Comparison of ENCODE assay signal across 16 mouse cellular contexts in genomic region chr13:95545729-95546186, GRCm38 (mm10). TPM values are rescaled to one million over a fixed set of nuclear protein-coding genes. Genes with fewer than 3 reads are reported as not detected.
DNase-seq lines count a peak whose midpoint lies in the region; ATAC-seq and TF ChIP-seq lines count a peak whose summit lies in the region.
"Had no signal": no experiment of that assay in that cellular context is flagged by ENCODE, and none has a peak within 500 bp of the region (broad histone marks: within the 10 kb centered on the region; RNA-seq: fewer than 3 reads in every experiment).

No protein-coding gene starts in this region.

- 0 out of 2 replicates have a peak overlapping the region, but pooled peaks have one; percentile 24 for H3K27ac ChIP-seq in hindbrain, embryonic 12.5 days
- no peak overlapping the region for H3K27ac ChIP-seq in hindbrain, embryonic 10.5 days
- no peak overlapping the region for H3K27ac ChIP-seq in midbrain, embryonic 11.5 days (ENCODE audit: low read depth, low read length)
- H3K27ac ChIP-seq in midbrain, embryonic 14.5 days (replicated peaks; ENCODE audit: low read depth, low read length): no peak overlapping the region
- peak overlapping the region; percentile 35; the same call in 1 of the 2 replicates for H3K27ac ChIP-seq in embryonic facial prominence, embryonic 14.5 days (replicated peaks; ENCODE audit: low read depth, low read length)
- H3K27ac ChIP-seq in stomach, embryonic 15.5 days: 0 out of 2 replicates have a peak overlapping the region, but pooled peaks have one; percentile 40
- H3K27ac ChIP-seq in hindbrain, postnatal 0 days: no peak overlapping the region
- H3K27ac ChIP-seq: macrophage had no signal

- H3K36me3 ChIP-seq in hindbrain, embryonic 12.5 days: no peaks in the 10 kb centered on the region
- H3K36me3 ChIP-seq in hindbrain, embryonic 10.5 days: no peaks in the 10 kb centered on the region
- H3K36me3 ChIP-seq in midbrain, embryonic 11.5 days (ENCODE audit: control insufficient read depth, insufficient read depth, low read length): no peaks in the 10 kb centered on the region
- no peaks in the 10 kb centered on the region for H3K36me3 ChIP-seq in midbrain, embryonic 14.5 days (ENCODE audit: control insufficient read depth, insufficient read depth, low read length)
- H3K36me3 ChIP-seq in embryonic facial prominence, embryonic 14.5 days (ENCODE audit: control insufficient read depth, insufficient read depth, low read length): no peaks in the 10 kb centered on the region
- no peaks in the 10 kb centered on the region for H3K36me3 ChIP-seq in stomach, embryonic 15.5 days
- no peaks in the 10 kb centered on the region for H3K36me3 ChIP-seq in hindbrain, postnatal 0 days (ENCODE audit: insufficient read depth, low read length)

- TF ChIP-seq CTCF in hindbrain, postnatal 0 days (IDR thresholded peaks at IDR 0.05; ENCODE audit: low read depth): no peak

- no peak for DNase-seq in hindbrain, embryonic 10.5 days (ENCODE audit: low spot score)
- peak; percentile 83 for DNase-seq in midbrain, embryonic 11.5 days (ENCODE audit: low spot score, missing footprints)
- DNase-seq in midbrain, embryonic 14.5 days: no peak
- DNase-seq in embryonic facial prominence, embryonic 14.5 days (ENCODE audit: low spot score): peak; percentile 73
- DNase-seq in hindbrain, postnatal 0 days (ENCODE audit: low spot score): no peak
- DNase-seq in left cerebral cortex, postnatal 4 days: no peak
- DNase-seq: adrenal gland, postnatal 25 days; kidney, postnatal 14 days; layer of hippocampus, postnatal 36 days; spleen, adult 18-20 months had no signal

- 78% methylated on average over 7 of the region's 7 CpGs for WGBS in hindbrain, embryonic 12.5 days
- WGBS in hindbrain, embryonic 10.5 days: 84% methylated on average over 7 of the region's 7 CpGs
- 82% methylated on average over 7 of the region's 7 CpGs for WGBS in midbrain, embryonic 11.5 days
- 75% methylated on average over 7 of the region's 7 CpGs for WGBS in midbrain, embryonic 14.5 days
- WGBS in embryonic facial prominence, embryonic 14.5 days: 53% methylated on average over 7 of the region's 7 CpGs
- 55% methylated on average over 7 of the region's 7 CpGs for WGBS in stomach, embryonic 15.5 days
- 75% methylated on average over 7 of the region's 7 CpGs for WGBS in hindbrain, postnatal 0 days

- intact Hi-C loops in left cerebral cortex, postnatal 4 days (cut with DNase I): no loop called here

- no peaks in the 10 kb centered on the region for H3K9me3 ChIP-seq in hindbrain, embryonic 12.5 days (replicated peaks)
- H3K9me3 ChIP-seq in hindbrain, embryonic 10.5 days: no peaks in the 10 kb centered on the region
- no peaks in the 10 kb centered on the region for H3K9me3 ChIP-seq in midbrain, embryonic 11.5 days (ENCODE audit: control insufficient read depth, low read length)
- H3K9me3 ChIP-seq in midbrain, embryonic 14.5 days (ENCODE audit: control insufficient read depth, low read length): no peaks in the 10 kb centered on the region
- no peaks in the 10 kb centered on the region for H3K9me3 ChIP-seq in embryonic facial prominence, embryonic 14.5 days (ENCODE audit: control insufficient read depth, low read length)
- H3K9me3 ChIP-seq in stomach, embryonic 15.5 days: no peaks in the 10 kb centered on the region
- H3K9me3 ChIP-seq in hindbrain, postnatal 0 days (ENCODE audit: low read length): no peaks in the 10 kb centered on the region

- H3K4me1 ChIP-seq in hindbrain, embryonic 12.5 days: peaks cover 30% of the 10 kb centered on the region
- H3K4me1 ChIP-seq in hindbrain, embryonic 10.5 days (replicated peaks): peaks cover 41% of the 10 kb centered on the region
- H3K4me1 ChIP-seq in midbrain, embryonic 11.5 days (ENCODE audit: control insufficient read depth, insufficient read depth, low read length): peaks cover 16% of the 10 kb centered on the region
- H3K4me1 ChIP-seq in midbrain, embryonic 14.5 days (ENCODE audit: control insufficient read depth, insufficient read depth, low read length): peaks cover 16% of the 10 kb centered on the region
- peaks cover 28% of the 10 kb centered on the region for H3K4me1 ChIP-seq in embryonic facial prominence, embryonic 14.5 days (ENCODE audit: control insufficient read depth, insufficient read depth, low read length)
- peaks cover 23% of the 10 kb centered on the region for H3K4me1 ChIP-seq in stomach, embryonic 15.5 days
- peaks cover 11% of the 10 kb centered on the region; the same call in 1 of the 2 replicates for H3K4me1 ChIP-seq in hindbrain, postnatal 0 days (ENCODE audit: insufficient read depth, low read length)

- no peaks in the 10 kb centered on the region for H3K27me3 ChIP-seq in hindbrain, embryonic 12.5 days
- H3K27me3 ChIP-seq in hindbrain, embryonic 10.5 days (ENCODE audit: insufficient read depth, poor library complexity, severe bottlenecking): 0 out of 2 replicates have a peak, but pooled peaks cover 5% of the 10 kb centered on the region
- no peaks in the 10 kb centered on the region for H3K27me3 ChIP-seq in midbrain, embryonic 11.5 days (ENCODE audit: control insufficient read depth, insufficient read depth, low read length)
- H3K27me3 ChIP-seq in midbrain, embryonic 14.5 days (ENCODE audit: control insufficient read depth, insufficient read depth, low read length): no peaks in the 10 kb centered on the region
- H3K27me3 ChIP-seq in embryonic facial prominence, embryonic 14.5 days (replicated peaks; ENCODE audit: control insufficient read depth, insufficient read depth, low read length): no peaks in the 10 kb centered on the region
- no peaks in the 10 kb centered on the region for H3K27me3 ChIP-seq in stomach, embryonic 15.5 days (replicated peaks)
- H3K27me3 ChIP-seq in hindbrain, postnatal 0 days (ENCODE audit: insufficient read depth, low read length): no peaks in the 10 kb centered on the region

- H3K4me2 ChIP-seq in hindbrain, embryonic 12.5 days (replicated peaks): no peak overlapping the region
- H3K4me2 ChIP-seq in midbrain, embryonic 11.5 days: no peak overlapping the region
- H3K4me2 ChIP-seq in midbrain, embryonic 14.5 days (ENCODE audit: low read length): no peak overlapping the region
- no peak overlapping the region for H3K4me2 ChIP-seq in embryonic facial prominence, embryonic 14.5 days (ENCODE audit: low read depth, low read length)
- H3K4me2 ChIP-seq in stomach, embryonic 15.5 days: no peak overlapping the region
- H3K4me2 ChIP-seq in hindbrain, postnatal 0 days (ENCODE audit: low read depth, low read length): no peak overlapping the region
- H3K4me2 ChIP-seq: heart, embryonic 11.5 days had no signal

- no peak overlapping the region for H3K9ac ChIP-seq in hindbrain, embryonic 12.5 days
- no peak overlapping the region for H3K9ac ChIP-seq in midbrain, embryonic 11.5 days (ENCODE audit: low read length)
- H3K9ac ChIP-seq in midbrain, embryonic 14.5 days (replicated peaks; ENCODE audit: low read length): no peak overlapping the region
- no peak overlapping the region for H3K9ac ChIP-seq in embryonic facial prominence, embryonic 14.5 days (ENCODE audit: low read depth, low read length)
- no peak overlapping the region for H3K9ac ChIP-seq in stomach, embryonic 15.5 days
- no peak overlapping the region for H3K9ac ChIP-seq in hindbrain, postnatal 0 days (replicated peaks; ENCODE audit: low read length)

- H3K4me3 ChIP-seq in hindbrain, embryonic 12.5 days: no peak overlapping the region
- no peak overlapping the region for H3K4me3 ChIP-seq in hindbrain, embryonic 10.5 days
- H3K4me3 ChIP-seq in midbrain, embryonic 11.5 days (ENCODE audit: low read depth, low read length): no peak overlapping the region
- H3K4me3 ChIP-seq in midbrain, embryonic 14.5 days (replicated peaks; ENCODE audit: low read depth, low read length): no peak overlapping the region
- H3K4me3 ChIP-seq in embryonic facial prominence, embryonic 14.5 days (ENCODE audit: low read depth, low read length): no peak overlapping the region
- H3K4me3 ChIP-seq in stomach, embryonic 15.5 days (replicated peaks): no peak overlapping the region
- H3K4me3 ChIP-seq in hindbrain, postnatal 0 days (ENCODE audit: low read length): no peak overlapping the region
- H3K4me3 ChIP-seq: erythroblast, embryonic 14.5 days had no signal

- no peak for ATAC-seq in hindbrain, embryonic 12.5 days (ENCODE audit: low FRiP score)
- no peak for ATAC-seq in midbrain, embryonic 11.5 days (ENCODE audit: low FRiP score)
- ATAC-seq in midbrain, embryonic 14.5 days (ENCODE audit: low FRiP score, low TSS enrichment): no peak
- peak; percentile 28; the same call in 1 of the 2 replicates for ATAC-seq in embryonic facial prominence, embryonic 14.5 days (ENCODE audit: low read depth)
- ATAC-seq in stomach, embryonic 15.5 days (ENCODE audit: insufficient read depth, low FRiP score, low read depth): no peak; the same call in 1 of the 2 replicates
- ATAC-seq in hindbrain, postnatal 0 days: no peak
- ATAC-seq: hindbrain, embryonic 16.5 days had no signal

RNA-seq across cellular contexts. Expression of gene F2rl1, which starts 20.7 kb away (rescaled TPM):
- 0.21 and 0.25 TPM in 2 replicates for polyA plus RNA-seq in hindbrain, embryonic 12.5 days (2016; fragmentation: Nextera tagmentation; extraction: Ambion mirVana)
- polyA plus RNA-seq in hindbrain, embryonic 10.5 days (2016; fragmentation: Nextera tagmentation; extraction: Ambion mirVana): 0.05 and 0.07 TPM in 2 replicates
- 0.23 and 0.49 TPM in 2 replicates for polyA plus RNA-seq in midbrain, embryonic 11.5 days (2014; fragmentation: Nextera tagmentation; extraction: Ambion mirVana)
- 0.08 and 0.12 TPM in 2 replicates for polyA plus RNA-seq in midbrain, embryonic 14.5 days (2014; fragmentation: Nextera tagmentation; extraction: Ambion mirVana)
- polyA plus RNA-seq in embryonic facial prominence, embryonic 14.5 days (2014; fragmentation: Nextera tagmentation; extraction: Ambion mirVana): 4.4 and 5.5 TPM in 2 replicates
- polyA plus RNA-seq in stomach, embryonic 15.5 days (2015; fragmentation: Nextera tagmentation; extraction: Ambion mirVana): 11.4 and 12.6 TPM in 2 replicates
- total RNA-seq in hindbrain, postnatal 0 days (2014; rRNA removed): 0.37 TPM in 1 of 2 replicates, not detected in the other
- polyA plus RNA-seq in hindbrain, postnatal 0 days (2015; fragmentation: Nextera tagmentation; extraction: Ambion mirVana): 0.10 TPM in 1 of 2 replicates, not detected in the other
- total RNA-seq in left cerebral cortex, postnatal 4 days (2021): under 1 TPM; 0.14 to 0.24 TPM
- polyA plus RNA-seq: erythroblast, embryonic 14.5 days; macrophage had no signal

Comparison
In these comparisons a context has a peak if more than half of its experiments do, and no peak if none do; other contexts are left out.
1. H3K27ac ChIP-seq: peak in hindbrain, embryonic 12.5 days (single experiment), embryonic facial prominence, embryonic 14.5 days (single experiment) and stomach, embryonic 15.5 days (single experiment); none in hindbrain, embryonic 10.5 days (single experiment), midbrain, embryonic 11.5 days (single experiment), midbrain, embryonic 14.5 days (single experiment) and hindbrain, postnatal 0 days (single experiment).
2. DNase-seq: peak in midbrain, embryonic 11.5 days (single experiment) and embryonic facial prominence, embryonic 14.5 days (single experiment); none in hindbrain, embryonic 10.5 days (single experiment), midbrain, embryonic 14.5 days (single experiment), hindbrain, postnatal 0 days (single experiment) and left cerebral cortex, postnatal 4 days (single experiment).